Mouse (Mus musculus): Measurements from ENCODE around the gene Gm10318.

The Gm10318 gene

GRCm38 (mm10) chr10:77900126-77900525, 47.5 kb downstream of the Gm10318 start:
- no peak for DNase-seq

DNA sequence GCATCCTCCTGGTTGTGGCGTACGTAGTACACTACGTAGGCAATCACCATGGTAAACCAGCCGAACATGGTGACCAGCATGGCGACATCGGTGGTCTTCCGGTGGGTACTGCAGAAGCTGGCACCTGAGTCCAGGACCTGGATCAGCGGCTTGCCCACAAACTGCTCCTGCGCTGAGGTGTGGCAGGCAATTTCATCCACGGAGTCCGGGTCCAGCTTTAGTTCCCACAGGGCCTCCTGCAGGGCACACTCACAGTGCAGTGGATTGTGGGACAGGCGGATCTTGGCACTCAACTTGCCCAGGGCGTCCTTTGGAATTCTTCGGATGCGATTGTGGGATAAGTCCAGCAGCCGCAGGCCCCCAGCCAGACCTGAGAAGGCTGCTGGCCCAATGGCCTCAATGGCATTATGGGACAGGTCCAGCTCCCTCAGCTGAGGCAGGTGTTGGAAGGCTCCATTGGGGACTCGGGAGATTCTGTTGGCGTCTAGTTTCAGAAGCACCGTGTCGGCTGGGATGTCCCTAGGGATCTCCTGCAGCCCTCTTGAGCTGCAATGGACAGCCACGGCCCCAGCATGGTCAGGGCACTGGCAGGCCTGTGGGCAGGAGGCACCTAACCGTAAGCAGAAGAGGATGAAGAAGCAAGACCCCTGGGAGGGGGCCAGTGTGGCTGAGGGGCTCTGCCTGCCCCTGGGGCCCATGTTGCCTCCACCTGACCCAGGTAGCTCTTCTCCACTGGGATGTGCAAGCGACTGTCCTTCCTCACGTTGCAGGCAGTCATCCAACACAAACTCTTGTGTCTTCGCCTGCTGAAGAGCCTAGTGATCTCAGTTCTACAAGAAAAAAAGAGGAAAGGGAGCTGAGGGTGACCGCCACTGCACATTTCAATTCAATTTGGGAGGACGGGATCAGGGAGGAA, 48.5 kb downstream of the Gm10318 start:
- DNase-seq: no peak

DNA sequence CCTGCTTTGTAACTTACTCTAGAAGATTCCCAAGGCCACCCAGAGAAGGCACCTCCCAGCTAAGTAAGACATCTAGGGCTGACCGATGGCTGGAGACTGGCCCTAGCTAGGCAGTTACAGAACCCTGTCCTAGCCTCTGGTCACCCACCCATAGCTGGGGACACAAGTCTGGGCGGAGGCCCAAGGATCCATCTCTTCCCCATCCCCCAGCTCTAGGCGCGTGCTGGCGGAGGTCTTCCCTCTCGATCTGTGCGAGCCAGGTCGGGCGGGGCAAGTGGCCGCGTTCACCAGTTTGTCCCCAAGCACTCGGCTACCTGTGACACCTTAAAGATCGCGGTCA, 49.2 kb downstream of the Gm10318 start:
- DNase-seq: no peak

GRCm38 (mm10) chr10:77902211-77902893, 49.7 kb downstream of the Gm10318 start, which contains the start of gene Lrrc3:
Gene Lrrc3, minus strand, starts transcription at chr10:77902536.
- peak; percentile 31 for DNase-seq

GRCm38 (mm10) chr10:77902894-77903715, 50.4 kb downstream of the Gm10318 start:
- peak; percentile 69 for DNase-seq
